Mouse (Mus musculus): ENCODE results near the gene Arhgap15.

- TF ChIP-seq POLR2A (IDR thresholded peaks at IDR 0.05; ENCODE audit: low read depth, low read length) (no peak), CTCF (conservative IDR thresholded peaks at IDR 0.05; ENCODE audit: insufficient read depth, insufficient read length, low read depth, low read length) (no peak)
Measured at GRCm38 (mm10) chr2:43739190-43739818, 9.3 kb upstream of the Arhgap15 start.

Measured in kidney, adult 2 months (tissue).